Mouse (Mus musculus) testis, postnatal 10 days (tissue): ENCODE results near the gene Skint7.
"Not testable (repeated sequence)": the region's sequence is repeated elsewhere in the genome, so short reads cannot be mapped to it uniquely, and the experiment has no call there.

ENCODE experiments used
- DNase-seq: peaks from one replicate; pipeline ENCODE4 v3.0.0; 2021; ENCODE audit warnings: low spot score

Gene Skint7

DNA sequence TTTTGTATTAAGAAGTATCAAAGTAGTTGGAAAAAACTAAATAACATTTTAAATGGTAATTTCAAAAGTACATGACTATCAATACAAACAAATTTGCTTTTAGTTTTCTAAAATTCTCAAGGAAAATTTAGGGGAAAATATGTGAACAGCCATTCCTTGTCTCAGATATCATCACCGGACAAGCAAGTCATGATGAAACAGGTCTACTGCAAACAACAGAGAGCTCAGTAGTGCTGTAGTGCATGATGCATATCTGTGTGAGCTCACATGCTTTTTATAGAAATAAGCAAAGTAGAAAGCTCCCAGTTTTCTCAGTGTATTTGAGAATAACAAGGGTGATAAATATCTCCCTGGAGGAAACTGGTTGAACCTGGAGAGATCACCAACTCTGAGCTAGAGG, at the start of gene Skint7:
Gene Skint7 (plus strand): TSS at position 301 of the 400 bp plus-strand sequence.
- DNase-seq: no peak

DNA sequence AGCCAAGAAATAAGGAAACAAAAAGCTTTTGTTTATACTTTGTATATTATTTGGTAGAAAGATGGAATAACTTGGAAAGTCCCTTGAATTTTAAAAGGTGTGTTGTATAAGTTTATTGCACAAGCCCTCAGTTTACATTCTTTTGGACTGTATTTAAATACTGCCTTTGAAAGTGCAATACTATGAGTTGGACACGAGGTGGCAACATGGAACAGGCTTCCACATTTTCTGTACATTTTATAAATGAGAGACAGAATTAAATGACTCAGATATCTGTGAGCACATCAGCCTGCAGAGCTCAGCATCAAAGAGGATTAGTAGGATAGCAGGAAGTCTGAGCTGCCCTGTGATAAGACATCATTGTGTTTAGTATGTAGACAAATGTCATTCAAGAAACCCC, 11.4 kb upstream of the Skint7 start:
- DNase-seq: no peak

DNA sequence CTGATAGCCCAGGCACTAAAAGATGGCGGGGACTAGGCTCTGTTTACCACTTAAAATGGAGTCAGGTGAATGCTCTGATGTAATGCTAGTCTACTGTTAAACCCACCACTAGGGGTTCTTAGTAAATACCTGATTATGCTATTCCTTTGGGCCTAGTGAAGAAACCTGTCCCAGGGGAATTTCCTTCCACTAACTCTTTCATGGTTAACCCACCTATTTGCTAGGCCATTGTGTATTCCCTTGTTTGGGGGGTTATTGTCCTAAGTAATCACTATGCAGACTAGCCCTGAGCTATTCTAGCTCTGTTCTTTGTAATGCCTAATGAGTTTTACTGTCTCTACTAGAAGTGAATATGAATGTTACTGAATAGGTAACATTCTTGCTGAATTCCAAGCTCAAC, 9.5 kb upstream of the Skint7 start:
- not testable (repeated sequence) for DNase-seq

DNA sequence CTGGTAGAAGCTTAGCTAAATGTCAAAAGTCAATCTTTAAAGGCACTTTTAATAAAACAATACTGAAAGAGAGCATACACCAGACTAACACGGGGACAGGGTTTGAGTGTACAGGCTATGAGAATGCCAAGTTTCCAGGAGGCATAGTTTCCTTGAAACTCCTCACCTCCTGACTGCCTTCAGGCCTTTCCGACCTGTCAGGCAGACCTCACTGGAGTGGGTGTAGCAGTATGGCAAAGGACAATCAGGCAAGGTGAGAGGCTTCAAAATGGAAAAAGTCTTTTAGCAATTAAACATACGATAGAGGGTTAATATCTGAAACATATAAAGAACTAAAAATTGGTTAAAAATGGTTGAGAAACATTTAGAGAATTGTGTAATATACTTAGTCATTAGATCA, 9.1 kb upstream of the Skint7 start:
- DNase-seq: no peak

DNA sequence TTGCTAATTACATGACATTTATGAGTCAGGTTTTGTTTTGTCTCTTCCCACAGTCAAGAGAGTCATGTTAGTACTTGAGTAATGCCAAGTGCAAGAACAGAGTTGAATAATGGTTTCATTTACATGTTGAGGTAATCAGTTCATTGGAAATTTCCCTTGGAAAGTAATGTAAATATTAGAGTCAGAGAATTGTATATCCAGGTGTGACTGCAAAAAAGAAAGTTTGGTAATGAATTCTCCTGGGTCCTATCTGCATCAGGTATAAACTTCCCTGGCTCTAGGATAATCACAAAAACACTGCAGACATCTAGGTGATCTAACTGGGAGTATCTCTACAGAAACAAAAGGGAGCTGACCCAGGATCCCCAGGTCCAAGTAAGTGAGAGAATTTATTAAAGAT, 33.2 kb downstream of the Skint7 start, which contains the start of gene Skint1:
Gene Skint1 (plus strand): TSS at position 301 of the 400 bp plus-strand sequence.
- no peak for DNase-seq
